Mouse (Mus musculus): Measurements from ENCODE around the gene Cald1. TPM values are rescaled to one million over a fixed set of nuclear protein-coding genes. Genes with fewer than 3 reads are reported as not detected.

Gene Cald1
- polyA plus RNA-seq, 1 experiment from 2014 or later: 233 TPM

DNA sequence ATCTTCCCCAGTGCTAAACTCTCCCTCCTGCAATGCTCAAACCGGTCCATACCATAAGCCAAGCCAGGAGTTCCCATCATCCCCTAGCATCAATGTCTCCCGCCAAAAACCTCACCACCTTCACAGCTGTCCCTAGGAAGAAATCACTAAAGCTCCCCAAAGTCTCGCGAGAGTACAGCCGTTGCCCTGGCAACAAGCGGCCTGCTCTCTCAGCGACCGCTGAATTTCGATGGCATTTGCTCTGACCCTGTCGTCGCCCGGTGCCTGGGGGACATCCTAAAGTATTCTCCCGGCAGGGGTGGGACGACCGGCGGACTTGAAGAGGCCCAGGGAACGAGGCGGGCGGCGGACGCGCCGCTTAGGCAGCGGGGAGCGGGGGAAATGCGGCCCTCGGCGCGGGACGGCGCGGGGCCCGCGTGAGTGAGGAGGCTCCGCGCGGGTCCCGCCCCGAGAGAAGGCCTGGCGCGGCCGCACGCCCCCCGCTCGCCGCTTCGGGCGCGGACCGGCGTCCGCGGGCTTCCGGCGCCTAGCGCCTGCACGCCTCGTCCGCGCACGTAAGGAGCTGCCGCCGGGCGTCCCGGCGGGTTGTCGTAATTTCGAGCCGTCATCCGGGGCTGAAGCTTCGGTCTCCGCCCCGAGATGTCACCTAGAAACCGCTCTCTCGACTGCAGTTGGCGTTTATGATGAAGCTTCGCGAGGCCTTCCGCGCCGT is 182.1 kb downstream of the Cald1 start, which contains the start of gene Agbl3:
Gene Agbl3 (plus strand): TSS at position 202 of the 712 bp plus-strand sequence.
- peak; percentile 95 for ATAC-seq (replicated peaks; ENCODE audit: low FRiP score, low read depth)
- 0 out of 2 replicates have a peak, but pooled peaks have one; percentile 3 for TF ChIP-seq CTCF (IDR thresholded peaks at IDR 0.05; ENCODE audit: low read depth)
- Histone ChIP-seq H3K9ac (ENCODE audit: low read depth, low read length) (peak within 1 kb of the TSS; percentile 97), H3K9me3 (replicated peaks; ENCODE audit: low read length) (no peaks in the 10 kb centered on the region), H3K27me3 (ENCODE audit: insufficient read depth, low read length) (no peaks in the 10 kb centered on the region), H3K4me3 (replicated peaks; ENCODE audit: low read depth, low read length) (peak within 1 kb of the TSS; percentile 78), H3K4me1 (replicated peaks; ENCODE audit: insufficient read depth, low read length) (no peaks in the 10 kb centered on the region), H3K4me2 (ENCODE audit: low read length) (peak within 1 kb of the TSS; percentile 91), H3K27ac (peak within 1 kb of the TSS; percentile 98), H3K36me3 (ENCODE audit: insufficient read depth, low read length) (no peaks in the 10 kb centered on the region)
- WGBS: 1% methylated on average over 70 of the region's 81 CpGs
- peak; percentile 97 for DNase-seq (ENCODE audit: low spot score)

DNA sequence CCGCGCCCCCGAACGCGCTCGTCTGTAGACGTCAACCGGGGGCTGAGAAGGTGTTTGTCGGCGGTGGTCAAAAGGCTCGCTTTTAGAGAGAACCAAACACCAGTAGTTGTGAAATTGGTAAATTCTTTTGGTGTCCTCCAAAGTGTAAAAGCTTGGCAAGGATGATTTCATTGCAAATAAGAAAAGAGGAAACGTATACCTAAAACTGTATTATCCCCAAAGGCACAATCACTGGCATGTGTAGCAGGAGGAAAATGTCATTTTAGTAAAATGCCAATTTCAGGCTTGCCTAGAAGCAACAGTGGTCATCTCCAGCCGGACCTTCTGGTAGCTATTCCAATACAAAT is 182.6 kb downstream of the Cald1 start:
- Histone ChIP-seq H3K27me3 (ENCODE audit: insufficient read depth, low read length) (no peaks in the 10 kb centered on the region), H3K27ac (peak overlapping the region; percentile 98), H3K4me2 (ENCODE audit: low read length) (peak overlapping the region; percentile 91), H3K36me3 (ENCODE audit: insufficient read depth, low read length) (no peaks in the 10 kb centered on the region), H3K4me3 (replicated peaks; ENCODE audit: low read depth, low read length) (peak overlapping the region; percentile 78), H3K9ac (ENCODE audit: low read depth, low read length) (peak overlapping the region; percentile 97), H3K9me3 (replicated peaks; ENCODE audit: low read length) (no peaks in the 10 kb centered on the region), H3K4me1 (replicated peaks; ENCODE audit: insufficient read depth, low read length) (no peaks in the 10 kb centered on the region)
- DNase-seq (ENCODE audit: low spot score) (no peak), ATAC-seq (replicated peaks; ENCODE audit: low FRiP score, low read depth) (no peak)
- TF ChIP-seq CTCF (IDR thresholded peaks at IDR 0.05; ENCODE audit: low read depth): no peak
- 3% methylated on average over 13 of the region's 13 CpGs for WGBS

DNA sequence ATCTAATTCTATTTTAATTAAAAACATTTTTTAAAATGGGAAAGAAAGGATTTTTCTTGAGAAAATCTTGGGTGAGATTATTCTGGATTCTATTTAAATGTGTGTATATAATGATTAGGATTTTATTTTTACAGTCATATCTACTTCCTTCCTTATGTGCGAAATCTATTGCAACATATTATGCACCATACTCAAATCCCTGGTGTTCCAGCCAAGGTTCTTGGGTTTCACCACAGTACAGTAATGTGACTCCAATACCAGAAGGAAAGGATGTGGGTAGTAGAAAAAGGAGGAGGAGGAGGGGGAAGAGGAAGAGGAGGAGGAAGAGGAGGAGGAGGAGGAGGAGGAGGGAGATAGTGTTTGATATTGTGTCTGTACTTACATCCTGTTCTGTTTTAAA is 184.2 kb downstream of the Cald1 start:
- Histone ChIP-seq H3K4me3 (replicated peaks; ENCODE audit: low read depth, low read length) (no peak overlapping the region), H3K36me3 (ENCODE audit: insufficient read depth, low read length) (no peaks in the 10 kb centered on the region), H3K27ac (no peak overlapping the region), H3K4me1 (replicated peaks; ENCODE audit: insufficient read depth, low read length) (no peaks in the 10 kb centered on the region), H3K4me2 (ENCODE audit: low read length) (no peak overlapping the region), H3K27me3 (ENCODE audit: insufficient read depth, low read length) (no peaks in the 10 kb centered on the region), H3K9ac (ENCODE audit: low read depth, low read length) (no peak overlapping the region), H3K9me3 (replicated peaks; ENCODE audit: low read length) (no peaks in the 10 kb centered on the region)
- WGBS: 96% methylated on average over 1 of the region's 1 CpGs
- ATAC-seq (replicated peaks; ENCODE audit: low FRiP score, low read depth) (no peak), DNase-seq (ENCODE audit: low spot score) (no peak)
- no peak for TF ChIP-seq CTCF (IDR thresholded peaks at IDR 0.05; ENCODE audit: low read depth)

DNA sequence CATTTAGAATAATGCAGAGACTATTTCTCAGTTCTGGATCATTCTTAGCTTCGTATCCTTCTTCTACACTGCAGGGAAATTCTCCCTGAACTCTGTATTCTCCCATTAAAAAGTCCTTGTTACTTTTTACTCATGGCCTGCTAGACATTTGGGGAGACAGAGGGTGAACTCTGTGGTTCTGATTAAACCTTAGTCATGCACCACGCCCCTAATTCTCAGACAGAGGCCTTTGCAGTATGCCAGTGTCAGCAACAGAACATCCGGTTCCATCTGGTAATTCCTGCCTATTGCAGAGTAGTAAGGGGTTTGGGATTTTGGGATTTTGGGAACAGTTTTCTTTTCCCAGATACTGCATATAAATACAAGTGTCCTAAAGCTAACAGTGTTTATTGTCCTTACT is 198.6 kb downstream of the Cald1 start:
- TF ChIP-seq CTCF (IDR thresholded peaks at IDR 0.05; ENCODE audit: low read depth): no peak
- H3K27me3 ChIP-seq (ENCODE audit: insufficient read depth, low read length): no peaks in the 10 kb centered on the region
- no peak overlapping the region for H3K9ac ChIP-seq (ENCODE audit: low read depth, low read length)
- no peak overlapping the region for H3K4me2 ChIP-seq (ENCODE audit: low read length)
- ATAC-seq (replicated peaks; ENCODE audit: low FRiP score, low read depth): no peak
- 85% methylated on average over 3 of the region's 3 CpGs for WGBS
- H3K36me3 ChIP-seq (ENCODE audit: insufficient read depth, low read length): no peaks in the 10 kb centered on the region
- no peak overlapping the region for H3K4me3 ChIP-seq (replicated peaks; ENCODE audit: low read depth, low read length)
- no peak overlapping the region for H3K27ac ChIP-seq
- DNase-seq (ENCODE audit: low spot score): no peak
- no peaks in the 10 kb centered on the region for H3K9me3 ChIP-seq (replicated peaks; ENCODE audit: low read length)
- H3K4me1 ChIP-seq (replicated peaks; ENCODE audit: insufficient read depth, low read length): no peaks in the 10 kb centered on the region

DNA sequence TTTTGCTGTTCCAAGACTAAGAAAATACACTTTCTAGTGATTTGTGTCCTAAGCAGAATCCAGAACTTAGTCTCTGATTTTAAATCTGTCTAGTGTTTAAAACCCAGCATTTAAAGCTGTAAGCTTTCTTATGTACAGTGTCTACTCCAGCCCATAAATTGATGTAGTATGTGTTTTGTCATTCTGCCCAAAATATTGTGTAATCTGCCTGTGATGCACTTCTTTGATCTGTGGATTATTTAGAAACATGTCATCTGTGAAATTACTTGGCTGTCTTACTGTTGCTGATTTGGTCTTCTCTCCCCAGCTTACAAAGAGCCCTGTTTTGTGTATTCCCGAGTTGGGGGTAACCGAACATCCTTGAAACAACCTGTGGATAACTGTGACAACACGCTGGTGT is 199.6 kb downstream of the Cald1 start:
- 65% methylated on average over 3 of the region's 3 CpGs for WGBS
- Histone ChIP-seq H3K4me1 (replicated peaks; ENCODE audit: insufficient read depth, low read length) (no peaks in the 10 kb centered on the region), H3K4me3 (replicated peaks; ENCODE audit: low read depth, low read length) (no peak overlapping the region), H3K9me3 (replicated peaks; ENCODE audit: low read length) (no peaks in the 10 kb centered on the region), H3K27me3 (ENCODE audit: insufficient read depth, low read length) (no peaks in the 10 kb centered on the region), H3K27ac (no peak overlapping the region), H3K9ac (ENCODE audit: low read depth, low read length) (no peak overlapping the region), H3K36me3 (ENCODE audit: insufficient read depth, low read length) (no peaks in the 10 kb centered on the region), H3K4me2 (ENCODE audit: low read length) (no peak overlapping the region)
- peak; percentile 38 for DNase-seq (ENCODE audit: low spot score)
- ATAC-seq (replicated peaks; ENCODE audit: low FRiP score, low read depth): no peak
- TF ChIP-seq CTCF (IDR thresholded peaks at IDR 0.05; ENCODE audit: low read depth): no peak

DNA sequence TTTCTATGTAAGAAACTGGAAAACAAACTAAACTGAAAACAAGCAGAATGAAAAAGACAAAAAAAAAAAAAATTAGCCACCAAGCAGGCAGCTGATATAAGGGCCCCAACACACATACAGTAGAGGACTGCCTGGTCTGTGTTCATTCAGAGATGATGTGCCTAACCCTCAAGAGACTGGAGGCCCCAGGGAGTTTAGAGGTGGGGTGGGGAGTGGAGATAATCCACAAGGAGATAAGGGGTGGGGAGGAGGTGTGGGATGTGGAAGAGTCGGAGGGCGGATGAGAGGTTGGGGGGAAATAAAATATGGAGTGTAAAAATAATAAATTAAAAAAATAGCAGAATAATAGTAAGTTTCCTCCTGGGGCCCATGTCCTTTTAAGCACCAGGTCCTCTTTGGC is 207.3 kb downstream of the Cald1 start:
- Histone ChIP-seq H3K27me3 (ENCODE audit: insufficient read depth, low read length) (no peaks in the 10 kb centered on the region), H3K4me2 (ENCODE audit: low read length) (no peak overlapping the region), H3K27ac (no peak overlapping the region), H3K9me3 (replicated peaks; ENCODE audit: low read length) (no peaks in the 10 kb centered on the region), H3K4me1 (replicated peaks; ENCODE audit: insufficient read depth, low read length) (no peaks in the 10 kb centered on the region), H3K4me3 (replicated peaks; ENCODE audit: low read depth, low read length) (no peak overlapping the region), H3K36me3 (ENCODE audit: insufficient read depth, low read length) (no peaks in the 10 kb centered on the region), H3K9ac (ENCODE audit: low read depth, low read length) (no peak overlapping the region)
- 81% methylated on average over 2 of the region's 2 CpGs for WGBS
- ATAC-seq (replicated peaks; ENCODE audit: low FRiP score, low read depth): no peak
- DNase-seq (ENCODE audit: low spot score): no peak
- TF ChIP-seq CTCF (IDR thresholded peaks at IDR 0.05; ENCODE audit: low read depth): no peak

DNA sequence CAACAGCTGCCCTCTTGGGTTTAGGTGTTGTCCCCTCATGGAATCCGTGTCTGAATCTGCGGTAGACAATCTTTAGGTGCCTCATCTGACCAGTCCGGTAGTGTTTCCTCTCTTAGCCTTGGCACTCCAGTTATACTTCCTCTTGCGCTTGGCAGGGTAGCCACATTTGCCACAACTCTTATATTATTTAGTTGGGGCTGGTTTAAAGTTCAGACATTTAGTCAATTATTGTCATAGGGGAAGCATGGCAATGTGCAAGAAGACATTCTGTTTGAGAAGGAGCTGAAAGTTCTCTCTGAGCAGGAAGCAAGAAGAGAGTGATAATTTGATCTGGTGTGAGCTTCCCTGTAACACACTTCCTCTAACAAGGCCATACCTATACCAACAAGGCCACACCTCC is 212.4 kb downstream of the Cald1 start:
- H3K9me3 ChIP-seq (replicated peaks; ENCODE audit: low read length): no peaks in the 10 kb centered on the region
- H3K27me3 ChIP-seq (ENCODE audit: insufficient read depth, low read length): no peaks in the 10 kb centered on the region
- no peak for TF ChIP-seq CTCF (IDR thresholded peaks at IDR 0.05; ENCODE audit: low read depth)
- ATAC-seq (replicated peaks; ENCODE audit: low FRiP score, low read depth) (no peak), DNase-seq (ENCODE audit: low spot score) (no peak)
- 87% methylated on average over 4 of the region's 4 CpGs for WGBS
- H3K36me3 ChIP-seq (ENCODE audit: insufficient read depth, low read length): no peaks in the 10 kb centered on the region
- no peaks in the 10 kb centered on the region for H3K4me1 ChIP-seq (replicated peaks; ENCODE audit: insufficient read depth, low read length)
- no peak overlapping the region for H3K4me3 ChIP-seq (replicated peaks; ENCODE audit: low read depth, low read length)
- H3K4me2 ChIP-seq (ENCODE audit: low read length): no peak overlapping the region
- H3K9ac ChIP-seq (ENCODE audit: low read depth, low read length): no peak overlapping the region
- H3K27ac ChIP-seq: no peak overlapping the region
